Mouse (Mus musculus) brain, embryonic 18.5 days (tissue): ENCODE measurements around the gene Olfr544.
"Not testable (repeated sequence)": the region's sequence is repeated elsewhere in the genome, so short reads cannot be mapped to it uniquely, and the experiment has no call there.

Experiments used
- DNase-seq: peaks from one replicate; pipeline ENCODE4 v3.0.0-alpha.2; 2012; ENCODE audit warnings: low read depth, low spot score

The Olfr544 gene

DNA sequence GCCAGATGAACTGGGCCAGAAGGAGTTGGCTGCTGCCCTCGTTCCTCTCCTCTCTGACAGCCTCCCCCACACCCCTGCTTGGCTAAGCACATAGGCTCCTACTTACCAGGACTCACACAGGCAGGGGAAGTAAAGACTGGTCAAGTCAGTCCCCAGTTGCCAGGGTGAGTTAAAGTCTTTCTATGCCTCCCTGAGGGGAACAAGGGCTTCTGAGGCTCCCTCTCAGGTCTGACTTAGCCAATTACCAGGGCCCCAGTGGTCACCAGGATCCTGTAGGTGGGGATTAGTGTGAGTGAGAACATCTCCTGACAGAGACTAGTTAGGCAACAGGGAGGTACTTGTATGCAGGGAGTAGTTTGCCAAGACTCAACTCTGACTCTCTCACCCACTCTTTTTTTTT is at the start of gene Olfr544:
Gene Olfr544, minus strand, starts transcription at position 153 of the 400 bp plus-strand sequence.
- DNase-seq = no peak

DNA sequence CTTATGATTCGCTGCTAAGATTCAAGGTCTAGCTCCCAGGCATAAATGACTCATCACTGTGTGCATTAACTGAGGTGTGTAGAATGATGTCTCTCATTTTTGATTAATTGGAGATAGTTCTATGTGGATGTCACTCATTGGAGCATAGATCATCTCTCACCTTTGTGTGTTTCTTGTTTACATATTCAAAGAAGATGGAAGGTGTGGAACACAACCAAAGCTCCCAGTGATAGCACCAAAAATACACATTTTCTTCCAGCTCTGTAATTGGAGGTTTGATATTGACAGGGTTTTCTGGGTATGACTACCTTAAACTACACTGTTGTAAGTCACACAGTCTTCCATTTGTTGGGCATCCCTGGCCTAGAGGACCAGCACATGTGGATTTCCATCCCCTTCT is 46.3 kb upstream of the Olfr544 start, which contains the start of gene Olfr547:
Gene Olfr547, plus strand, starts transcription at position 301 of the 400 bp plus-strand sequence.
- no peak for DNase-seq

DNA sequence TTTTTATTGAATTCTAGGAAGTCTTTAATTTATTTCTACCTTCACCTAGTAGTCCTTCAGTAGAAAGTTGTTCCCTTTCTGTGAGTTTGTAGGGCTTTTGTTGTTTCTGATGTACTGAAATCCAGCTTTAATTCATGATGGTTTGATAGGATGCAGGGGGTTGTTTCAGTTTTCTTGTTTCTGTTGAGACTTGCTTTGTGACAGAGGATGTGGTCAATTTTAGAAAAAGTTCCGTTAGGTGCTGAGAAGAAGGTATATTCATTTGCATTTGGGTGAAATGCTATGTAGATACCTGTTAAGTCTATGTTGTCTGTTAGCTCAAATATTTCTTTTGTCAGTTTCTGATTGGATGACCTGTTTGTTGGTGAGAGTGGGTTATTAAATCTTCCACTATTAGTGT is 40.9 kb upstream of the Olfr544 start:
- no peak for DNase-seq

DNA sequence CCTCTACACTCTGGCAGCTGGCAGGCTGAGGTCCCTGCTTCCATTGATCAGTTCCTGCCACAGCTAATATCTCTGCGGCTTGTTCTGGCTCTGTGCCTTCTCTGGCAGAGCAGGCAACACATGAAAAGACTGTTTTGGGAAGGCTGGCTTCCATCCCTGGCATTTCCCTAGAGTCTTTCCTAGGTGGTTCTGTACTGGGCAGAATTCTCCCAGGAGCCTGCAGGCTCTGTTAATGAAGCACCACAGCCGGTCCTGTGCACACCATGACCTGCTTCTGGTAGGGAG is 28.9 kb upstream of the Olfr544 start:
- no peak for DNase-seq

DNA sequence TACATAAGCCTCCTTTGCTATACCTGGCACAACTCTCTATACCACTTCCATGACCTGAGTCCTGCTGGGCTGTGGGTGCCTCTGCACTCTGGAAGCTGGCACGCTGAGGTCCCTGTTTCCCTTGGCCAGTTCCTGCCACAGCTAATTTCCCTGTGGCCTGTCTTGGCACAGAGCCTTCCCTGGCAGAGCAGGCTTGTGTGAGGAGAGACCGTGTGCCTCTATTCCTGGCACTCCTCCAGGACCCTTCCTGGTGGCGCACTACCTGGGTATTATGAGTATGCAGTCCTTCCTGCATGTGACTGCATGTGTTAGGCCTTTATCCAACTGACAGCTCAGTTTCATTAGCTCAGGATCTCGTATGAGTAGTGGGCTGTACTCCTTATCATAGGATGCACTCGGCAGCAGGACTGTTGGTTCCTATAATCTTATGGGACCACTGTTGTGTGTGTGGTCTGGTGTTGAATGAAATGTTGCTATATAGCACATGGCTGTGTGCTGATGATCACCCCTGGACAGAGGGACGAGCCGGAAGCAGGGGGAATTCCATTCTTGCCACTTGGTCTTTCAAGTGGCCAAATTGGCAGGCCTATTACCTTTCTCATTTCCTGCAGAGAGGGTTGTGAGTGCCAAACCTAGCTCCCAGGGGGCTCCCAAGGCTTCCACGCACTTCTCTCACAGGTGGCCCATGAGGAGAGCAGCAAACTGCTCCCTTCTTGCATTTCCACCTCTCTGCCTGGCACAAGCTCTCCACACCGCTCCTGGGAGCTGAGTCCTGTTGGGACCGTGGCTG is 28.3 kb upstream of the Olfr544 start:
- no peak for DNase-seq

DNA sequence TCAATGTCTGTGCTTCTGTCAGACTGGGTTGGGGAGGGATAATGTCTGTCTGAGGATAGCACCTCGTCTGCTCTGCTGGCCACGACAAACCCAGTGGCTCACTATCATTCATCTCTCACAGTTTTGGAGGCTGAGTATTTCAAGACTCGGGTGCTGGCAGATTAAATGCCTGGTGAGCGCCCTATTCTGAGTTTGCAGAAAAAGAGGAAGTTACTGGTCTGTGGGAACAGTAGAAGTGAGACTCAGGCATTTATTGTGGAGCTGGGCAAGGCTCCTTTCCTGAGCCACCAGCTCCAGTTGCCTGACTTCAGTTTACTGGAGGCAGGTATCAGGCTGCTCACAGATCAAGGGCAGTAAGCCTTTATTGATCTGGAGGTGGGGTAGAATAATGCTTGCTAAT is 26.0 kb upstream of the Olfr544 start:
- DNase-seq = no peak

DNA sequence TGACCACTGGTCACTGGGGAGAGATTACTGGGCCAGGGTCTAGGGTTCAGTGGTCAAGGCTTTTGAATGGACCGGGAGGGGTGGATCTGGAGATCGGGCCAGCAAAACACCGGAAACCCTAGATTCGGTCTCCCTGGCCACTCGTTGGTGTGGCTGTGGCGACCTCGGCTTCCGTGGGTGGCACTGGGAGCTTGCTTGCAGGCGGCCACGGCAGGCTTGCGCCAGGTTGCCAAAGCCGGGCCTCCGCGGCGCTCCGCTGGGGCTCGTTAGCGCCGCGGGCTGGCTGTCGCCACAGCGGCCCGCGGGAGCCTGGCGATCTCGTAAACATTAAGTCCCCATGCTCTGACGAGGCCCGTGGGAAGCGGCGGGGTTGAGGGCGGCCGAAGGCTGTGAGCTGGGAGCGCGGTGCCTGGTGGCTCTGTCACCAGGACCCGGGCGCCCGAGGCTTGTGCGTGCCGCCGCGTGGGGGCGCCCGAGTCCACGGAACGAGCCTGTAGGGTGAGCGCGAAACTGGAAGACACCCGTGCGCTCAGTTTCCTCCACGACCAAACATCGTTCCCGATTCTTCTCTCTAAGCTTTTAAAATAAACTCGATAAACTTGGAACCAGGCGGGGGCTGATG is 24.8 kb upstream of the Olfr544 start:
- peak; percentile 36 for DNase-seq

DNA sequence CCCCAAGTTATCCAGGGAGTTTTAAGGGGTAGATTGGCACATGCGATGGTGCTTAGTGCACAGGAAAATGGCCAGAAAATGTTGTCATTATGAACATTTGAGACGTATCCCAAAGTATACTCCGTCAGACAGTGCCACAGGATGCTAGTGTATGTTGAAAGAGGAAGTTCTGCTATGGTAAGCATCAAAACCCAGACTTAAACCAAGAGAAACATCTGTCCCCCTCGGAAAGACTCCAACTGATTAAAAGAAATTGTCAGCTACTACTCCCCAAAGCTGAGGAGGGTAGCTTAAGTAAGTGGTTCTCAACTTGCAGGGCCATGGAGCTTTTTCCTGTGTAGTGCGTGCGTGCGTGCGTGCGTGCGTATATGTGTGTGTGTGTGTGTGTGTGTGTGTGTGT is 23.8 kb upstream of the Olfr544 start:
- DNase-seq = no peak

DNA sequence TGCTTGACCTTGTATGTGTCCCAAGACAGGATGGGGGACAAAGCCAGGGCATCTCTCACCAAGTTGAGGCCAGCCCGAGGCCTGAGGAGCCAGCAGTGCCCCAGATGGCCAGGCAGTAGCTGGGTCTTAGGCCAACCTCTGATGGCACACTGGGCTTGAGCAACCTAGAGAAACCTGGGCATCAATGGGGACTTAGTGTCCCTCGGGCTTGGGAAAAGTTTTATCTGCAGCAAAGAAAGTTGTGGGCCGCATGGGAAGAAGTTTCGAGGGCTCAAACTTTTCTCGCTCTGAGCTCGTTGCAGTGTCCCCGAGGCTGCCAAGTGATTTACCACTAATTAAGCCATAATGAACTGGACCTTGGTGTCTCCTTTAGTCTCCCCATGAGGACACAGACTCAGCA is 21.6 kb upstream of the Olfr544 start:
- no peak for DNase-seq

DNA sequence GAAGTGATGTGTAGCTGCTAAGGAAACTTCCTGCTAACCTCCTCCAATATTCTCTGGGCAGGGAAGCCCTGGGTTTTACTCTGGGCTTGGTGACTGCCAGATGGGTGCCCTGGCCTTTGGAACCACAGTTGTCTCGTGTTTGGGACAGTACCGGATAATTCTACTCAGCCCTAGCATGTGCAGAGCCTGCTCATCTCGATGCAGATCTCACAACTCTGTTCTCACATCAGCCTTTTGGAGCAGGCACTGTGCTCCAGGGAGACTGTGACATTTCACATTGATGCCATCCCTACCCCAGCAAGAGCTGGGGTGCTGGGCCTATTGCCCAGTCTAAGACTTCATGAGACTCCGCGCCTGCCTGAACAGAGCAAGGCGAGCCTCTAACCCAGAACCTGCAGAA is 20.6 kb upstream of the Olfr544 start:
- DNase-seq = no peak

DNA sequence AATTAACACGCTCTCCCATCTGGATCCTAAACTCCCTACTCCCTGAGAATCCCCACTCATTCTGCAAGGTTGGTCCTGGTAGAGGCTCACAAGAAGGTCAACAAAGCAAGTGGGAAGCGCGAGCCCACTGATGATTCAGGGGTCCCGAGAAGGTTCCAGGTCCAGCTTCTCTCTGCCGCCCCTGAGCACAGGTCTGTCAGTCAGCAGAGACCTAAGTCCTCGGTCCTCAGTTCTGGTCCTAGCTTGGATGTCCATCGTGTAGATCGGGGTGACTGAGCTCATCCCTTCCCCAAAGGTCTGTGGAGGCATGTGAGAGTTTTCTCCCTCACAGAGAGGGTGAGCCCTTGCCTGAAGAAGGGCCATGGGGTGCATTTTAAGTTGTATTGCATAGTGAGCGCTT is 20.0 kb upstream of the Olfr544 start:
- DNase-seq = no peak

DNA sequence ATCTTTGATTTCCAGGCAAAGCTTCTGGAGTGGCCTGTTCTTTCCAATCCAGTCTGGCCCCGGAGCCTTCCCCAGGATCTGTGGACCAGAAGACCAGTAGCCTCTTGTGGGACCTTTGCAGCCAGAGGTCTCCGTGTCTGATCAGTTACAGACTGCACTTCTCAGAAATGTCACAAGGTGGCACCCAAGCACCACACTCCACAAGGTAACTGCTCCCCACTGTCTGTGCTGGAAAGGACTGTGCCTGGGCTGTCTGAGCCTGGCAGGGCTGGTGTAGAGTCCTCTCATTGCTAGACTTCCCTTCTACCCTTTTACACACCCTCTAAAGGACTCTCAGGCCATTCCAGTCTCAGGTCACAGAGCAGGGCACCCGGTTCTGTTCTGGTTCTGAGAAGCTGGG is 18.7 kb upstream of the Olfr544 start:
- peak; percentile 30 for DNase-seq

DNA sequence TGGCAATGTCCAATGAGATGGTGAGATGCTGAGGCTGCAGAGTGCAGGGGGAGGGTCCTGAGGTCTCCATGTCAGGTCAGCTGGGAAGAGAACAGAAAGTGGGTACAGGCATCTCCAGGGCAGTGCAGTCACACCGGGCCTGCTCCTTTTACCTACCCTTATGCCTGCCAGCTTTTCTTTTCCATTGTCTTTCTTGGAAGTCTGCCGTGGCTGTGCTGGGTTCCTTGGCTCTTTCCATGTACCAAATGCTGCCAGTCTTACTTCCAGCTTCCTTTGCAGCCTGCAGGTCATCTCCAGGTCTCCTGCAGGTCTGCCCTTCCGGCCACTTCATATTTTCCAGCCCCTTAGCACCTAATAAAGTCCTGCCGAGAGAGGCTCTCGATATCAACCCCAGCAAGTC is 13.9 kb upstream of the Olfr544 start:
- no peak for DNase-seq

DNA sequence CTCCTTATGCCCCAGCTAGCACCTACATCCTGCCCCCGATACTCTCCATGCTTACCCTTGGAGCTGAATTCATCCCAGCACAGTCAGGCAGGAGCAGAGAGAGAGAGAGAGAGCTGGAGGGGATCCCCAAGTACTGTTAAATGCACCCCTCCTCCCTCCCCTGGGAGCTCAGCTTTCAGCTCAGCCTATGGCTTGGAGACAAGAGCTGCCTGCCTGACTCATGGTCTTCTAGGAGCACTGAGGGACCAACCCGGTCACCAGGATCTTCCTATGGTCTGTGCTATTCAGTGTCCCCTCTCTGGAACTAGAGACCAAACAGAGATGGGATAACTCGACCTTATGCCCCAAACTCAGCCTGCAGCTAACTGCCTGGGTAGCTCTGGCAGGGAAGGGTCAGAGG is 11.4 kb upstream of the Olfr544 start, which contains the start of gene Olfr545:
Gene Olfr545, minus strand, starts transcription at position 101 of the 400 bp plus-strand sequence.
- no peak for DNase-seq

DNA sequence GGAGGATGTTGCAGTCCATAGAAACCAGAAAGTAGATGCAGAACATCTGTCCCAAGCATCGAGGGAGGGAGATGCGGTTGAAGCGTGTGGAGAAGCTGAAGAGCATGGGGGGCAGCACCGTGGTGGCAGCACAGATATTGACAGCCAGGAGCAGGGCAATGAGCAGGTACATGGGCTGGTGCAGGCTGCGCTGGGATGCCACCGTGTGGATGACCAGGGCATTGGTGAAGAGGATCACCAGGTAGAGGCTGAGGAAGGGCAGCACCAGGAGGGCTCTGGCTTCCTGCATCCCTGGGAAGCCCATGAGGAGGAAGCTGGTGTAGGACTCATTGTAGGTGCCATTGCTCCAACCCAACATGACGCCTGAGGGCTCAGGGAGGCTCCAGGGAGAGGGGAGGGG is 6.3 kb upstream of the Olfr544 start:
- DNase-seq = not testable (repeated sequence)

DNA sequence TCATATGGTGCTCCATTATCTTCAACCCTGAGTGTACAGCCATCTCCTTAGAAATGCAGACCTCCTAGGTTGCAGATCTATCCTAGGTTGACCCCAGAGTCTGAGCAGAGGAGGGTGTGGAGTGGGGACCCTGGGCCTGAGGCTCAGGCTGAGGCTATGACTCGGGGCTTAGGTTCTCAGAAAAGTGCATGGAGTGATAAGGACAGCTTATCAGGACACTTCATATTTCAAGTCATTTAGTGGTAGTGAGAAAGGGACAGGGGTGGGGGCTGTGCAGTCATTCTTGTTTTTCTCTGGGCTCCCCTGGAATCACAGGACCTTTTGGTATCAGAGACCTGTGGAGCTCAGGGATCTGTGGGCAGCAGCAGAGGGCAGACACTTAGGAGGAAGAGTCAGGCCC is 2.0 kb downstream of the Olfr544 start:
- DNase-seq = no peak

DNA sequence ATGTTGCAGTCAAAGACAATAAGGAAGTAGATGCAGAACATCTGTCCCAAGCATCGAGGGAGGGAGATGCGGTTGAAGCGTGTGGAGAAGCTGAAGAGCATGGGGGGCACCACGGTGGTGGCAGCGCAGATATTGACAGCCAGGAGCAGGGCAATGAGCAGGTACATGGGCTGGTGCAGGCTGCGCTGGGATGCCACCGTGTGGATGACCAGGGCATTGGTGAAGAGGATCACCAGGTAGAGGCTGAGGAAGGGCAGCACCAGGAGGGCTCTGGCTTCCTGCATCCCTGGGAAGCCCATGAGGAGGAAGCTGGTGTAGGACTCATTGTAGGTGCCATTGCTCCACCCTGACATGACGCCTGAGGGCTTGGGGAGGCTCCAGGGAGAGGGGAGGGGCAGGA is 3.3 kb downstream of the Olfr544 start:
- DNase-seq = not testable (repeated sequence)

DNA sequence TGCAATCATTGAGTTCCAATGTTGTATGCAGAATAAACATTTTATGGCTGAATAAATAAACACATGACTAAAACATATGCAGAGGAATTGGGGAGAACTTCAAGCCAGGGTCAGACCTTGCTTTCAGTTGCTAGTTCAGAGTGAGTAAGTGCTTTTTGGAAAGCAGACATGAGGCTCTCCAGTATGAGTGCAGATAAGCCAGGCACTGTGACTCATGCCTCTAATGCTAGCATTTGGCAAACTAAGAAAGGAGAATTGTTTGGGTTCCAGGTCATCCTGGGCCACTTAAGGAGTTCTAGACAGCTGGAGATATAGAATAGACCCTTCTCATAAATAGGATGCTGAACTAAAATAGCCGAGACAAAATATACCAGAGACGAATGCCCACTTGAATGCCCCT is 4.4 kb downstream of the Olfr544 start:
- DNase-seq = no peak

DNA sequence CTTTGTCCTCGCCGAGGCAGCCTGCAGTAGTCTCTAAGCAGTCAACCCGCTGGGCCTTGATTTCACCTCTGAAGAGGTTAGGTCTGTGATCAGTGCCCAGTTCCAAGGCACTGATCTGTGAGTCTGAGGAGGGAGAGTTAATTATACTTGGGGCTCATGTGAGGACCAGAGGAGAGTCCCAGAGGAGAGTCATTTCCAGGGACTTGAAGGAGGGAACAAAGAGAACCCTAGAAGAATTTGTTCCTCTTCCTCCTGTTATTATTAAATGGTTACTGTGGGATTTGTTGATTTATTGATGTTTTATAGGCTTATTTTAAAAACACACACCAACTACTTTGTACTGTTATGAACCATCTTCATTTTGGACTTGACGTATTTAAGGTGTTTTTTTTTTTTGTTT is 6.5 kb downstream of the Olfr544 start, which contains the start of gene Olfr543:
Gene Olfr543, minus strand, starts transcription at position 101 of the 400 bp plus-strand sequence.
- DNase-seq = no peak

DNA sequence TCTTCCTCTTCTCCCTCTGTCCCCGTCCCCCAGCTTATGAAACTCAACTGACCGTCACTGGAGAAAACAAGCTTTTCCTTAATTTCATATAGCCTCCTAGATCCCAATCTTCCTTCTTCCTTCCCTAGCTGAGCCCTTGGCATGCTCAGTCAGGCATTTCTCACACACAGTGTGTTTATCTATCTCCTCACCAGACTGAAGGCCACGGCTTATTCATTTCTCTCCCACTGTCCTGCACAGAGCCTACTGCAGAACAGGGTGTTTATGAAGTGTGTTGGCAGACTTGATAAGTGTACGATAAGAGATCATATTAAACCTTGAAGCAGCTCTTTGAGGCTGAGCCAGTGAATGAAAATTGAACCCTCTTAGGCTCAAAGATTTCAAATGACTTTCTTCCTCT is 7.3 kb downstream of the Olfr544 start:
- DNase-seq = no peak

DNA sequence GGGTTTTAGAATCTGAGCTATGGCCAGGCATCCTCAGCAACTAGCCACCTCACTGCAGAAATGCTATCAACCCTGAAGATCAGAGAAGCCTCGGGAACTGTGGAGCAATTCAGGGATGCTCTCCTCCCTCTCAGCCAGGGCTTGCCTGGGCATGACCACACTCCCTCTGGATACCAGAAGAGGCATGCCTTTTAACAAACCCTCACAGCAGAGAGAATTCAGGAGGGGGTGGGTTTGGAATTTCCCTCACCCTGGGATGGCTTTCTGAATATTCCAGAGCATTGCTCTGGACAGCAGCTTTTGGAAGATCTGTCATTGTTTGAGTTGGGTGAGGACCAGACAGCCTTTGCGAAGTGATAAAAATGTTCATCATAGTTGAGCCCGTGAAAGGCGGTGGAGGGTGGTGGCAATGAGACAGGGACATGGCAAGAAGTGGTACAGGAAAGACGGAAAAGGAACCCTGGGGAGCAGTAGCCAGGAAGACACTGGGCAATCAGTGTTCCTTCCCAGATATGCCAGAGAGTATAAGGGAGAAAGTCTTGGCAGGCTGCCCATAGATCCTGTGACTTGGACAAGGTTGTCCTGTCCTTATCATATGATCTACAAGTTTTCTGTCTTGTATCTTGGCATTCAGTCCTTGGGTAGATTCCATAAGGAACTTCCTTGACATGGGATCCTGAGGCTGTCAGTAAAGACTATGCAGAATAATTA is 8.6 kb downstream of the Olfr544 start:
- DNase-seq = no peak

DNA sequence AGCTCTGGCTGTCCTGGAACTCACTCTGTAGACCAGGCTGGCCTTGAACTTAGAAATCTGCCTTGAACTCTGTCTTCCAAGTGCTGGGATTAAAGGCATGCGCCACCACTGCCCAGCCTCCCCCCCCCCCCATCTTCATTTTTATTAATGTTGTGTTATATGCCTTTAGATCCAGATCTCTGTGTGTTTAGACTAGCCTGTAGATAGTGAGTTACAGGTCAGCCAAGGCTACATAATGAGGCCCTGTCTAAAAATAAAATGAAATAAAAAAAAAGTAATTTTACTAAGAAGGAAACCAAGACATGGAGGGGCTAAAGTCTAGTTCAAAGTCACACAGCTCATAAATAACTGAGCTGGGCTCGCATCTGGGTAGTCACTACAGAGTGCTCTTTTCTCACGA is 9.2 kb downstream of the Olfr544 start:
- DNase-seq = no peak

DNA sequence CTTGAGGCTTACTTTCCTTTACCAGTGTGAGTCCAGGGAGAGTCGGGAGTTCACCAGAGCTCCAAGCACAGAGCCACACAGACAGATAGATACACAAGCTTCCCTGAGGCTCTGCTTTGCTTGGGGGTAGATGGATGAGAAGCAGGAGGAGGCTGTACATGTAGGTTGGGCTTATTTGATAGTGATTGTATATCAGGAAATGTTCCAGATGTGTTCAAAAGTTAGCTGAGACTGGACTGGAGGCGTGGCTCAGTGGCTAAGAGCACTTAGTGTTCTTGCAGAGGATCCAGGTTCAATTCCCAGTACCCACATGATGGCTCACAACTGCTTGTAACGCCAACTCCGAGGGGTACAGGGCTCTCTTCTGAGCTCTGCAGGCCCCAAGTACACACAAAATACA is 9.7 kb downstream of the Olfr544 start:
- DNase-seq = no peak
